Mouse (Mus musculus): Measurements from ENCODE around the gene Gm10337.

DNA sequence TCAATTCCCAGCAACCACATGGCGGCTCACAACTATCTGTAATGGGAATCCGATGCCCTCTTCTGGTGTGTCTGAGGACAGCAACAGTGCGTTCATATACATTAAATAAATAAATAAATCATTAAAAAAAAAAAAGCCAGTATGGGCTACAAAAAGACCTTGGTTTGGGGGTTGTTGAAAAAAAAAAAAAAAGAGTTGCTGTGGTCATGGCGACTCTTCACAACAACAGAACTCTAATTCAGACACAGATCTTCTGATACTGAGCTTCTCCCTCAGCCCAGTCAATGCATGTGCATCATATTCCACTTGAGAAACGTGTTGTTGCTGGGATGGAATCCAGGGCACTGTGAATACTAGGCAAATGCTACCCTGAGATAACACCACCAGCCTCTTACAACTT, 49.1 kb downstream of the Gm10337 start:
- TF ChIP-seq CTCF (IDR thresholded peaks at IDR 0.05; ENCODE audit: borderline replicate concordance, insufficient read depth, low read length) (no peak), POLR2A (IDR thresholded peaks at IDR 0.05; ENCODE audit: low read depth, low read length) (no peak)

Data from embryonic fibroblast, embryonic 13.5 days (primary cell).